Mouse (Mus musculus): ENCODE measurements around the gene Nxpe4. TPM values are rescaled to one million over a fixed set of nuclear protein-coding genes. Genes with fewer than 3 reads are reported as not detected.
"Not testable (repeated sequence)": the region's sequence is repeated elsewhere in the genome, so short reads cannot be mapped to it uniquely, and the experiment has no call there.

The Nxpe4 gene
- total RNA-seq, 2 experiments from 2014 or later = 7.4 to 9.8 TPM

- DNase-seq = no peak
These were observed 248.6 kb downstream of the Nxpe4 start for GRCm38 (mm10) chr9:48410217-48411035.

GRCm38 (mm10) chr9:48413591-48413990 lies 251.8 kb downstream of the Nxpe4 start:
- DNase-seq = no peak

GRCm38 (mm10) chr9:48417366-48417765 lies 255.5 kb downstream of the Nxpe4 start:
- DNase-seq = not testable (repeated sequence)

DNA sequence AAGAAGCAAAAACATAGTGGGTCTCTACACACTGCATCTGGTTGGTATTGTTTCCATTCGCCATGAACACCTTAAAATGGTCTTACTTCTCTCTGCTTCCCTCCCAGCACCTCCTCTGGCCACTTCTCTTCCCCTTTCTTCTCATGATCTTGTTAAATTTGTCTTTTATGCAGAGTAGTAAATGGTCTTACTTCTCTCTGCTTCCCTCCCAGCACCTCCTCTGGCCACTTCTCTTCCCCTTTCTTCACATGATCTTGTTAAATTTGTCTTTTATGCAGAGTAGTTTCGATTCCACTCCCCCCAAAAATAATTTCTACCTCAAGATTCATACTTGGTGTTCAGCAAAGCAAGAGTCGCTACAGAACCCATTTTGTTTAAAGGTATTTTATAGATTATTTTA lies 256.2 kb downstream of the Nxpe4 start:
- DNase-seq = no peak

DNA sequence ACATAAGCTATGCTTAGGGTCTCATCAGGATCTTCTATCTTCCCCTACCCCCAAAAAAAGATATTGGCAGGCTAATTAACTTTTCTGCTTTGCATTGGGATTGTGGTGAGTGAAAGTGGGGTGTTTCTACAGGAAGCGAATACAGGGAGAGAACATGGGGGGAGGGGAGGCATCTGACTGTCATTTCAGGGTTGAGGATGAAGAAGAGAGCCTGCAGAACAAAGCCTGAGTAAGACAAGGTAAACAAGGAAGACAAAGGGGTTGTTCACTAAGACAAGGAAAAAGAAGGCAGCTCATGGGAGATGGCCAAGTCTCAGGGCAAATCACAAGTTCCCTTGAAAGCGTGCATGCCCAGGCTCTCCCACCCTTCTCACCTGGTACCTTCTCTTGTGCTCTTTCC lies 256.6 kb downstream of the Nxpe4 start:
- DNase-seq = no peak

- no peak for DNase-seq
These were observed 257.0 kb downstream of the Nxpe4 start for GRCm38 (mm10) chr9:48418829-48419228.

DNA sequence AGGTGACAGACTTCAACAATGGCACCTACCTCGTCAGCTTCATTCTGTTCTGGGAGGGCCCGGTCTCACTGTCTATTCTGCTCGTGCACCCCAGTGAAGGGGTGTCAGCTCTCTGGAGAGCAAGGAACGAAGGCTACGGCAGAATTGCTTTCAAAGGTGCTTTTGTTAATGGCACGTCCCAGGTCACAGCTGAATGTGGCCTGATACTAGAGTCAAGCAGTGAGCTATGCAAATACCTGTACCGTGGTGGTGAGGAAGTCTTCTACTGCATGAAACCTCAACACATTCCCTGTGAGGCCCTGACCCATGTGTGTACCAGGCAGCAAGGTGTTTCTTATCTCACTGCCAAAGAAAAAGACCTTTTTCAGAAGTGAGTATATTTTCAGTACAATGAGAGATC lies 258.6 kb downstream of the Nxpe4 start:
- no peak for DNase-seq

DNA sequence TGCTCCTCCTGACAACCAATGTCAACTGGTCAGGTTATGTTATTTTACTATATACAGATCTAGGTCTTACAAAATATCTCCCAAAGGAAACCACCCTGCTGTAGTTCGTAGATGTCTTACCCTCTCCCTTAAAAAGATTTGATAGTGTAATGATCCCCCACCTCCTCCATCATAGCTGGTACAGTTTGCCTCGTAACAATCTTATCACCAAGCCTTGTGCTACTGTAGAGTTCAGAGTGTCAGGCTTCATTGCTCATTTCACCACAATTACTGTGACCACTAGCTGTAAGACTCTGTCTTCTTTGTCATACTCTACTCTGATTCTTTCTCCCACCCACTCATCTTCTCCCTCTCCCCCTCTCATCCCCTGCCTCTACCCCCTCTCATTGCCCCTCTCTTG lies 259.2 kb downstream of the Nxpe4 start:
- DNase-seq = no peak

GRCm38 (mm10) chr9:48421561-48421960 lies 259.7 kb downstream of the Nxpe4 start:
- no peak for DNase-seq

- no peak for DNase-seq
These were observed 260.6 kb downstream of the Nxpe4 start for GRCm38 (mm10) chr9:48422382-48422781.

GRCm38 (mm10) chr9:48423256-48423655 lies 261.4 kb downstream of the Nxpe4 start:
- no peak for DNase-seq

- DNase-seq = no peak
These were observed 265.4 kb downstream of the Nxpe4 start for GRCm38 (mm10) chr9:48427176-48427575.

- DNase-seq = no peak
These were observed 270.6 kb downstream of the Nxpe4 start for GRCm38 (mm10) chr9:48432449-48432848.

- no peak for DNase-seq
These were observed 282.1 kb downstream of the Nxpe4 start for GRCm38 (mm10) chr9:48443873-48444272.

GRCm38 (mm10) chr9:48444821-48445220 lies 283.0 kb downstream of the Nxpe4 start:
- no peak for DNase-seq

DNA sequence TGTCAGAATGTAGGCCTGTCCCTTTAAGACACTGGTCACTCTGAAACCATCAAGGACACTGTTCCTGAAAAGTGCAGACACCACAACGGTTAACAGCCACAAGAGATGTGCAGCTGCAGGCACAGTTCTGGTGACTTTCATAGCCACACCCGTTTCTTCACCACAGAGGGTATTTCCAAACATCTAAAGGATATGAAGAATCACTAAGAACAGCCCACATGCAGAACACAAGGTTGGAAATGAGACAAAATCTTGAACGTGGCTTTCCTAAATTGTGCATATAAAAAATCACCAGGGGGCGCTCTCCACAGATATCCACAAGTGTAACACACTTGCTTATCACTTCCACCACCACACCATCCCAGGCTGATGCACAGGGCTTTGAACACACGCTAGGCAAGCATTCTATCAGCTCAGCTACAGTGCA lies 286.0 kb downstream of the Nxpe4 start:
- no peak for DNase-seq

Other genes with a start within 250 kb of the Nxpe4 start
- gene Nxpe2, start 191.4 kb downstream of the Nxpe4 start, total RNA-seq (2021) = 1 to 10 TPM in 1 of 2 experiments, under 1 TPM in 1; 0.99 to 3.1 TPM